Mouse (Mus musculus): ENCODE data around the gene Lax1.
"Not testable (repeated sequence)": the region's sequence is repeated elsewhere in the genome, so short reads cannot be mapped to it uniquely, and the experiment has no call there.

The Lax1 gene

GRCm38 (mm10) chr1:133691046-133691445, 1.1 kb upstream of the Lax1 start:
- no peak for DNase-seq (ENCODE audit: extremely low spot score, low read depth, low spot score)

DNA sequence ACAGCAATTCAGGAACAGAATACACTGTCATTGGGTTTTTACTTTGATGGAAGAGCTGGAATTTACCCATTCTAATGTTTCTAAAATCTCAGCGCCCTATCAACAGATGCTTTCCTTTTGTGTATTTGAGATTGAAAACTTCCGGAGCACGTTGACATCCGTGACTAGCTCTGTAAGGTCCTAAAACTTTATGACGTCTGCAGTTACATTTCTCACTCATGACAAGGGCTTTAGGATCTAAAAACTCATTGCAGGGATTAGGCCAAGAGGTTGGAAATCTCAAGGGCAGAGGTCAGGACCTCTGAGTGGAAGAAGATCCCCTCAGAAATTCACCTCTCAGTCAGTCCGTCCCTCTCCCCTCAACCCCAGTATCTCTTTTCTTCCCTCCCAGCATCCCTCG, 1.6 kb downstream of the Lax1 start:
- DNase-seq (ENCODE audit: extremely low spot score, low read depth, low spot score) = no peak

DNA sequence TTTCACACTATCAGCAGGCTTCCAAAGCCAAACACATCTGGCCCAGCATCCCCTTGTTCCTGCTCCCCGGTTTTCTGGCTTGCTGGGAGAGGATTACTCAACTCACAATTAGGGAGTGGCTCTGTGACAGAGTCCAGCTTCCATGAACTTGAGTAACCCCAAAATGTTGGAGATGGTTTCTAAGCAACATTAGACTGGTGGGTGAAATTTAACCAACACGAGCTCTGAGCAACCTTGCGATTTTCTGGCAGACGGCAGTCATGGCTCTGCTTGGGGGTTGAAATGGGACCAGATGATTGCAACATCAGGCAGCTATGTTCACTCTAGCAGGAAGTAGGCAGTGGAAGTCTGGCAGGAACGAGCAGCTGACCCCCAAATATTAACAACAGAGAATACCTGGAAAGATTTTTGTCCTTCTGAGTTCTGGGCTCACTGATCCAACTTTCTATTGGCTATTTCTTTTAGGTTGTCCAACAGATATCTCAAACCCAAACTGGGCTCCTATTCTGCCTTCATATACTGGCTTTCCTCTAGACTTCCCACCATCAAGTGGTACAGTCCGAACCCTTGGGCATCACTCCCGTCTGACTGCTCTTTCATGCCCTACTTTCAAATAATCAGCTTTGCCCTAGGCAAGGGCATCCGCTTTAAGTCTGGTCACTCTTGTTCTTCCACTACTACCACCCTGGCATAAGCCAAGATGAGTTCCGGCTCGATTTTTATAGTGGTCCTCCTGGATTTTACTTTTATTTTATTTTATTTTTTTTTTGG, 4.0 kb downstream of the Lax1 start:
- no peak for DNase-seq (ENCODE audit: extremely low spot score, low read depth, low spot score)

DNA sequence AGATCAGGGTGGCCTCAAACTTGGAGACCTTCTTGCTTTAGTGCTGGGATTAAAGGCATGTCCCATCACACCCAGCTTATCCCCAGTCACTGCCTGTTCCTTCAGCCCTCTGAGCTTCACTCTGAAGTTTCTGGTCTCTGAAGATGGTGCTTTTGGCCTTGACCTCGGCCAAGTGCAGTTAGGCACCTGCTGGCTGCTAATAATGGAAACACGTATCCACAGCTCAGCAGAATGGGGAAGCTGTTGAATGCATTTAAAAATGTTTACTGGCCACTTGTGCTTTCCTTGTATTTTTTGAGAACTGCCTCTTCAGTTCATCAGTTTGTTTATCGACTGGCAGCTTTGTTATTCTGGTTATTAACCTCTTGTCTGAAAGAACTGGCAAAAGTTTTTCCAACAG, 18.1 kb downstream of the Lax1 start:
- DNase-seq (ENCODE audit: extremely low spot score, low read depth, low spot score) = no peak

GRCm38 (mm10) chr1:133671266-133671665, 18.6 kb downstream of the Lax1 start:
- no peak for DNase-seq (ENCODE audit: extremely low spot score, low read depth, low spot score)

DNA sequence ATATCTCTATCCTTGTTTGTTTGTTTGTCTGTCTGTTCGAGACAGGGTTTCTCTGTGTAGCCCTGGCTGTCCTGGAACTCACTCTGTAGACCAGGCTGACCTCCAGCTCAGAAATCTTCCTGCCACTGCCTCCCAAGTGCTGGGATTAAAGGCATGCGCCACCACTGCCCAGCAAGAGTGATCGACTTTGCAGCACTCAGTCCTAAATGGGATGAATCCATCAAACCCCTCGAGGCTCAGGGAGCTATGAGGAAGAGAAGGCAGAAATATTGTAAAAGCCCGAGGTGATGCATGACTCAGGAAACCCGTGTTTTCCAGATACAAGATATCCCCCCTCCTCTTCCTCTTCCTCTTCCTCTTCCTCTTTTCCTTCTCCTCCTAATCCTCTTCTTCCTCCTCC, 19.1 kb downstream of the Lax1 start:
- DNase-seq (ENCODE audit: extremely low spot score, low read depth, low spot score) = no peak

- no peak for DNase-seq (ENCODE audit: extremely low spot score, low read depth, low spot score)
These were observed 19.7 kb downstream of the Lax1 start for GRCm38 (mm10) chr1:133670190-133670589.

DNA sequence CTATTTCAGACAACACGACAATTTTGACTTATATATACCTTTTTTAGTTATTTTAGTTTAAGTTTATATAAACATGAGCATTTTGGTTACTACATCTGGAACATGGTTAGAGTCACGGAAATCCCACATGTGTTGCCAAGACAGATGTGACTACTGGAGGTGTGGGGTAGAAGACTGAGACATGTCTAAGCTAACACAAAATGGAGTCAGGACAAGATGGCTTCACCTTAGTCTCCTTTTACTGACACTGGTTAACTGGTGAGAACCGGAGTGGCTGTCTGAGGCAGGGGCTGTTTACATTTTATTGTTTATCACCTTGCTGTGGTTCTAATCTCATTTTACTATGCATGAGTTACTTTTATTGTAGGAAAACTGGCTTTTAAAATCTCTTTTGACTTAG, 21.3 kb downstream of the Lax1 start:
- no peak for DNase-seq (ENCODE audit: extremely low spot score, low read depth, low spot score)

GRCm38 (mm10) chr1:133667721-133668120, 22.2 kb downstream of the Lax1 start:
- DNase-seq (ENCODE audit: extremely low spot score, low read depth, low spot score) = no peak

DNA sequence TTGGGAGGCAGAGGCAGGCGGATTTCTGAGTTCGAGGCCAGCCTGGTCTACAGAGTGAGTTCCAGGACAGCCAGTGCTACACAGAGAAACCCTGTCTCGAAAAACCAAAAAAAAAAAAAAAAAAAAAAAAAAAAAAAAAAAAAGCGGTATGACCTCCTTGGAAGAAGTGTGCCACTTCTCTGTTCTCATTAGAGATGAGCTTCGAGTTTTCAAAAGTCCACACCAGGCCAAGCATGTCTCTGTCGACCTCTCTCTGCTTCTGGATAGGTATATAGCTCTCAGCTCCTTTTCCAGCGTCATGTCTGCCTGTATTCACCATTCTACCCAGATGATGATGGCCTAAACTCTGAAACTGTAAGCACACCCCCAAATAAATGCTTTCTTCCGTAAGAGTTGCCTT, 24.2 kb downstream of the Lax1 start:
- not testable (repeated sequence) for DNase-seq (ENCODE audit: extremely low spot score, low read depth, low spot score)

DNA sequence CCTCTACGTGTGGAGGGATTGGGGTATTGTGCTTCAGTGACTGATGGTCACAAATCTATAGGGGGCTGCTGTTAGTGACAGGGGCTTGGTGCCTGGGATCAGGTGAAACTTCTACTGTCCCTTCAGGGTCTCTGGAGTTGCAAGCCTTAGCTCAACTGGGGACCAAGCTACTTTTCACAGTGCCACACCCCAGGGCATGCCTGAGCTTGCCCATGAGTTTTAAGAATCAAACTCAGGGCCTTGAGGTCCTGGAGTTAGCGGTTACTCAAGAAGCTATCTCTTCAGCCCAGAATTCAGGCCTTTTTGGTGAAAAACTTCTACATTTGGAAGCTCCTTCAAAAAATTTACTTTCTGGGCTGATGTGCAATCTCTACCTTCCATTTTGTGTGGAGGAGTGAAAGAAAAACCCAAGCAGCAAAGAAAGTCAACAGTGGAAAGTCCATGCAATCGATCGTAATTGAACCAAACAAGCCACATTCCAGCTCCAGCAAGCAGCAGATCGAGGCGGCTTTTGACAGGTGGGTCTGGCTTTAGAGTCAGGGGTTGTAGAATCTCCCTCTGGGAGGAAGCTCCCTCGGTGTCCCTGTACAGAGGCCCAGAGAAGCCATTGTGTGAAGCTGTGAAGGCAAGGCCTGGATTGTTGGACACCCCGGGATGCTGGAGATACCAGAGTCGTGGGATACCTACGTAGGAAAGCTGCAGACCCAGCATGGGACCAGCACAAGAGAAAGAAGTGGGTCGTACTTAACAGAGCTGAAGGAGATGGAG, 25.5 kb downstream of the Lax1 start:
- DNase-seq (ENCODE audit: extremely low spot score, low read depth, low spot score) = no peak

DNA sequence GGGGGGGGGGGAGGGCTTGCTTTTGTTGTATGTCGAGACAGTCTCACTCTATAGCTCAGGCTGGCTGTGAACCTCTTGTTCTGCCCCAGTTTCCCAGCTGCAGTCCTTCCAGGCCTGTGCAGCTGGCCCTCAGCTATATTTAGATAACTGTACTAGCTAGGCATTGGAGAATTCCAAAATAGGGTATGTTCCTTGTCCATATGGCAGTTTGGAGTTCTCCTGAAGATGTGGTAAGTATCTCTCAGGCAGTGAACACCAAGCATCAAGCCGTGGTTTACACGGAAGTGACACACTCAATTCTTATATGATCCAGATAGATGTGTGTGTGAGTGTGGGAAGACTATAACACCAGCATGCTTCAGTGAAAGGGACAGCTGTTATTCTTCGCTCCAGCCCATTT, 26.5 kb downstream of the Lax1 start:
- no peak for DNase-seq (ENCODE audit: extremely low spot score, low read depth, low spot score)

- DNase-seq (ENCODE audit: extremely low spot score, low read depth, low spot score) = no peak
These were observed 27.0 kb downstream of the Lax1 start for GRCm38 (mm10) chr1:133662941-133663340.

GRCm38 (mm10) chr1:133661203-133661933, 28.5 kb downstream of the Lax1 start, which contains the start of gene Gm38394:
Gene Gm38394 (minus strand): TSS chr1:133661318.
- DNase-seq (ENCODE audit: extremely low spot score, low read depth, low spot score) = peak; percentile 90

- peak; percentile 6 for DNase-seq (ENCODE audit: extremely low spot score, low read depth, low spot score)
These were observed 29.3 kb downstream of the Lax1 start, which contains the start of gene Zbed6 for GRCm38 (mm10) chr1:133660466-133661202. Gene Zbed6 (minus strand): TSS chr1:133660885.

DNA sequence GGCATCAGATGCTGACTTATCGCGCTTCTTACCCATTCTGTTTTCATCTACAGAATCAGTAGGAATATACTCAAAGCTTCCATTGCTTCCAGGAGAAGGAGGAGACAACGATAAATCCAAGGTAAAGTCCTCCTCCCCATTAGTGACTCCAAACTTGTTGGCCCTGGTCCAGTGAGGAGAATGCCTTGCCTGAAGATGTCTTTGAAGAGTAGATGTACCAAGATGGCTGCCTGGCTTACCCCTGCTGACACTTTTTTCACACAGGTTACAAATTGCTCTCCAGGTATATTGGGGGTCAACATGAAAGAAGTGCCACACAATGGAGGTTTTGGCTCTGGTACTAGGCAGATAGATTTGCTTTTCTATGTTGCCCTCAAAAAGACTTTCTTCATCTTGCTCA, 31.0 kb downstream of the Lax1 start:
- no peak for DNase-seq (ENCODE audit: extremely low spot score, low read depth, low spot score)

GRCm38 (mm10) chr1:133656811-133657210, 33.1 kb downstream of the Lax1 start:
- no peak for DNase-seq (ENCODE audit: extremely low spot score, low read depth, low spot score)

- no peak for DNase-seq (ENCODE audit: extremely low spot score, low read depth, low spot score)
These were observed 36.9 kb downstream of the Lax1 start for GRCm38 (mm10) chr1:133653033-133653432.

GRCm38 (mm10) chr1:133650288-133651055, 39.4 kb downstream of the Lax1 start:
- no peak for DNase-seq (ENCODE audit: extremely low spot score, low read depth, low spot score)

- DNase-seq (ENCODE audit: extremely low spot score, low read depth, low spot score) = no peak
These were observed 44.3 kb downstream of the Lax1 start for GRCm38 (mm10) chr1:133645652-133646051.
